Mouse (Mus musculus) cortical plate, adult 2 months (tissue): ENCODE measurements around the gene Ralgapa2.

Source experiments
- CTCF ChIP-seq: fragments of 200-500 bp; IDR thresholded peaks from 2 replicates; pipeline ENCODE4 v1.5.1; 2011; ENCODE audit warnings: mild to moderate bottlenecking, control low read depth, low read length; ENCODE audit not compliant: insufficient read depth; ENCODE audit errors: extremely low read depth
- POLR2A ChIP-seq: fragments of 200-500 bp; IDR thresholded peaks from 2 replicates; pipeline ENCODE4 v1.6.1; 2011; ENCODE audit warnings: mild to moderate bottlenecking, low read length, control low read depth; ENCODE audit not compliant: insufficient read depth; ENCODE audit errors: extremely low read depth

DNA sequence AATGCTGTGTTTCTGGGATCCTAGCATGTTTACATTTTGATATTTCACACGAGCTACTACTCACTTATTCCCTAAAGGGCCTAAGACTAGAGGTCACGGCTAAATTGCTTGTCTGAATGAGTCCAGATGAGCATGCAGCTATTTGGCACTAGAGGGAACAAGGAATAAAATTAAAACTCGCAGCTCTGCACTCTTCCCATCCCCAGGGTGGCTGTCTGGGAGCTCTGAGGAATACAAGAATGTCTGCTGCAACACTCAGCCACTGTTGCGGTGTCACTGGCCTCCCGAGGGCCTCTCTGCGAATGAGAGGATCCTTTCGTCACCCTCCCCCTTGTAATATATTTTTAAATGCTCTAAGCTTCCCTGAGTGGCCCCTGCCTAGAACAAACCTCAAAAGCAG is 266.7 kb downstream of the Ralgapa2 start:
- TF ChIP-seq CTCF = no peak
- TF ChIP-seq POLR2A = no peak
